Mouse (Mus musculus) right cerebral cortex, postnatal 36 days (tissue): ENCODE results near the gene Cd3e.

Experiments used
- DNase-seq, 2 experiments: peaks; one replicate each; pipeline ENCODE4 v3.0.0; 2022; ENCODE audit warnings: low spot score in 2 of 2, mixed read lengths in 1 of 2

The Cd3e gene

DNA sequence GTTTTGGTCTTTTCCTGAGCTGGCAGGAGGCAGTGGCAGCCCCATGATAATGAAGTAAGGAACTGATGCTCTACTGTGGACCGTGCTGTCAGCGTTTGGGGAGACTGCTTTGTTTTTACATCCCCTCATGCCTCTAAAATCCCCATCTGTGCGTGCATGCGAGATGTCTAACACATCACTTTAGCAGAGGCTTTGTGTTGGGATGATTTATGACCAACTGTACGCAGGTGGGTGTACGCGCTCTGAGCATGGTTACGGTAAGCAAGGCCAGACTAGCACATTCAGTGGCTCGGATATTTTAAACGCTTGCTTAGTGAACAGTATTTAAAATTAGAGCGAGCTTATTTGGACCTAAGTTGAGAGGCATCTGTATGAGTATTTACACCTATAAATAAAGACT lies 8.6 kb upstream of the Cd3e start:
- peak in 1 of 2 experiments; percentile 18 for DNase-seq

DNA sequence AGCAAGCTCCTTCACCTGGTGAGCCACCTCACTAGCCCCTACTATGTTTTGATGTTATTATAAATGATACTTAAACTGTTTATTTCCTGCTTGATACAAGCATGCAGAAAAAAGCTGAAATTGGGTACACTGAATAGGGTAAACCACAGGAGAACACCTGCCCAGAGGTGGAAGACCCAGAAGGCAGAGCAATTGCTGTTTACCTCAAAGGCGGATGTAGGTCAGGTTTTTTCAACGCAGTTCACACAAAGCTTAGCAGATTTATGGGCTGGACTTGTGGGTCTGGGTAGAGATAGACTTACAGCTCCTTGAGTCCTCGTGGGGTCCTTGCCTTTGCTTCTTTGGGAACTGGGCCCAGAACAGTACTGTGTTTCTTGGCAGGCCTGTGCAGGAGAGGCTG lies 6.4 kb upstream of the Cd3e start:
- no peak for DNase-seq

DNA sequence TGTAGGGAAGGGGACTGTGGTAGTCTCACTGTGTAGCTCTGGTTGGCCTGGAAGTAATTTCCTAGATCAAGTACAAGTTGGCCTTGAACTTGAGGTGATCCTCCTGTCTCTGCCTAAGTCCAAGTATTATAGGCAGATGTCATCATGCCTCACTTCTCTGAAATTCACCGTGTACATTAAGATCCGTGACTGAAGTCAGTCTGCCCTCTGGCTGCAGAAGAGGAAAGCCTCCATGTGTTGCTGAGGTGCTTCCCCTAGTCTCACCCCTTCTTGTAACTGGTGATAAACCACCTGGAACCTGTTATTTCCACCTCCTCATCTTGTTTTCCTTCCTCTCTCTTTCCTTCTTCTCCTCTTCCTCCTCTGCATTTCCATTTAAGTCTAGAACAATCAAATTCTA lies 5.5 kb upstream of the Cd3e start:
- DNase-seq, result no peak

DNA sequence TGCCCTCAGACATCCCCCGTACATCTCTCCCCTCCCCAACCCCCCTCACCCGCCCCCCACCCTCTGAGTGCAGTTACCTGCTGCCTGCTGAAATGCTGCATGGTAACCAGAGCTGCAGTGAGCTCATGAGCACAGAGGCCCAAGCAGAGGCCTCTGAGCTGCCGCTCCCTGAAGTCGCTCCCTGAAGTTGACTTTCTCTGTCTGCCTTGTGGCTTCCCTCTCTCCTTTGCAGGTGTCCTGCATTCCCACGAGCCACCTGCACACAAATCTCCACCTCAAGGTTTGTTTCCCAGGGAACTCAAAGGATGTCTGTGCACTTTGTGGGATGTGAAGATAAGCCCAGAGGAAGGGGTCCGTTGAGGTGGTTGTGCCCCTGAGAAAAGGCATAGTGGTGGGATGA lies 1.9 kb upstream of the Cd3e start:
- no peak for DNase-seq

DNA sequence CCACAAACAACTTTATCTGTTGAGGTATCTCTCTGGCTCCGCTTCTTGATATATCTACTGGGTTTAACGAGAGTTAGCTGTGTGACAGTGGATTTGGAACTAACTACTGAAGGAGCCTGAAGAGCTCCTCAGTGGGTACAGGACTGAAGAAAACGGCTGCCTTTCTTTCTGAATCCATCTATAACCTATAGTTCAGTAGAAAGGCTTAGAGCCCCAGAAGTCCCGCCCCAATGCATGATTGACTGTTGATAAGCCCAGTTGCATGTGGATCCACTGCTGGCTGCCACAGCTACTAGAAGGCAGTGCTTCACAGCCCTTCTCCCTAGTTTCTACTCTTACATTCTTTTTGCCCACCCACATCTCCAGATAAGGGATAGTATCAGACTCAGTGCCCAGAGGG lies 1.0 kb upstream of the Cd3e start:
- DNase-seq, result no peak

DNA sequence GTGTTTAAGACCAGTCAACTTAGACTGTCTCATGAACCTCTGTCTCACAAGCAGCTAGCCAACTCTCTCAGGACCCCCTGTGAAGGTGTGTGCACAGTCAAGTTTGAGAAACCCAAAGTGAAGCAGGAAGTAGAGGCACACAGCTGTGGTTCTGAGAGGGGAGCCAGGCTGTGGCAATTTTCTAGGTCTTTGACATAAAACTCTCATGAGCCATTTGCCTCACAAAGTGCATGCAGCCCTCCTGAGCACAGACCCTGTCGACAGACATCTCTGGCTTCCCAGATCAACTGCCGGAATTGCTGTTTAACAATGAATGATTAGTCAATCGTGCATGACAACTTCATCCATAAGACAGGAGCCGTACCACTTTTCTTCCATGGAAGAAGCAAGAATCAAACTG lies 1.1 kb downstream of the Cd3e start:
- no peak for DNase-seq

DNA sequence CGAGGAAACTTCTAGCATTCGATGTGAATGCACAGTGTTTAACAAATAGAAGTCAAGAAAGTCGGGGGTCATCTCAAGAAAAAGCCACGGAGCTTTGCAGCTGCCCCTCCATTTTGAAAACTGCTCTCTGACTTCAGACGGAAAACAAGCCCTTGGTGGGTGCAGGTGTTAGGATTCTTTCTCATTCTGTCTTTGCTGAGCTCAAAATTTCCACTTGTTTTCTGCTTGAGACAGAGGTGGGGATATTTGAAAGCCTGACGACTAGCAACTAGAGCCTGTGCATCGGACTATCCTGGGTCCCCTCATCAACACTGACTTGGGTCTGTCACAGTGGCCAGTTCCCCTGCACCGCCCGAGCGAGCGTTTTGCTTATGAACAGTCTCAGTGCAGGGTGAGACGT lies 2.0 kb downstream of the Cd3e start:
- DNase-seq, result no peak

DNA sequence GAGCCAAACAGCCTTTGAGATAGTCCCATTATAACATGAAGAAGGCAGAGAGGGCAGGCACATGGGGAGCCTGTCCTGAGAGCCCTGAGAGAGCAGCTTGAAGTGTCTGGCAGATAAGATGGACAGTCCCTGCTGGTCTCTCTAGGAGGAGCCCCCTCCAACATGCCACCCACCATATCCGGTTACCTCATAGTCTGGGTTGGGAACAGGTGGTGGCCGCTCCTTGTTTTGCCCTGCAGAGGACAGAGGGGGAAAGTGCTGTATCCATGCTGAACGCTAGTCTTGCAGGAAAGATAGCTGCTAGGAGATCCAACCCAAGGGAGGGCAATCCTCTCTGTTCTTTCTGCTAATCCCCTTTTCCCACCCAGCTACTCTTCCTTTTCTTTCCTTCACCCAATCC lies 9.2 kb downstream of the Cd3e start:
- no peak for DNase-seq

DNA sequence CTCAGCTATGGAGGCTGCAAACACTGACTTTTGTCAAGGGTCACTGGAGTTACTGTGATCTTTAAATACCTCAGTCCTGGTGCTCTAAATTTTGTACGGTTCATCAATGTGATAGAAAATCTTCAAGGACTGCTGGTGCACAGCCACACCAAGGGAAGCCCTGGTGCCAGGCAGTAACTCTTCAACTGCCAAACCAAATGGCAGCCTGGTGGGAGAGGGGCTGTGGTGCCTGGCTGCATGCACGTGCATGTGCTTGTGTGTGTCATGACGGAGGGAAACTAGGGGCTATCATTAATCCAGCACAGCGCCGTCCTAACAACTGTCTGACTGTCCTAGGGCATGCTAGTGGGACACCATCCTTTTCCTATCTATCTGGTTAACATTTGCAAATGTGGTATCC lies 9.7 kb downstream of the Cd3e start:
- no peak for DNase-seq

DNA sequence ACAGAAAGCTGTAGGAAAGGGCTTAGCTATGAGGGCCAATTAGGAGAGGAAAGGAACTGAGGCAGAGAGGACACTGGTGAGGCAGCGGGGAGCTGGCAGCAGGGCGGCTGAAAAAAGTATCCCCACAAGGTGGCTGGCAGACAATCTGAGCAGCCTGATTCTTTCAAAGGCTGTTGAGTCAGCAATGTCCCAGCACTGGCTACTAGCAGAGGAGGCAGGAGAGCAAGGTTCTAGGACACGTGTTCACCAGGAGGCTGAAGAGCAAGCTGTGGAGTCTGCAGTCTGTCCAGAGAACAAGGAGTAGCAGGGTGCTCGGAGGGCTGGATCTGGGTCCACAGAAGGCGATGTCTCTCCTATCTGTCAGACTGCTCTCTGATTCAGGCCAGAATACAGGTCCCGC lies 10.3 kb downstream of the Cd3e start:
- peak in 1 of 2 experiments; percentile 12 for DNase-seq

DNA sequence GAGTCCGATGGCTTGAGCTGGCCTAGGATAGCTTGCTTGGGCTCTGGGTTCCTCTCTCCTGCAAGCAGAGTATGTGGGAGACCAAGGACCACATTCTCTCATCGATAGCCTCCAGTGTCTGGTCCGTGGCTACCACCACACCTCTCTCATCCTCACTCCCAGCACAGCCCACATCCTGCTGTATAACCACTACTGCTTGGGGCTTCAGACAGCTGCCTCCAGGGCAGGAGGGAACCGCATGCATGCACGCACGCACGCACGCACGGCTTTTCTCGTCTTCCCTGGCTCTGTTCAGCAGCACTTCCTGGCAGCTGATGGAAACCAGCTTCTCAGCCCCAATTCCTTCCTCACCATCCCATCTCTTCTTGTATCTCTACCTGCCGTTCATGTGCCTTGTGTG lies 11.3 kb downstream of the Cd3e start:
- no peak for DNase-seq

DNA sequence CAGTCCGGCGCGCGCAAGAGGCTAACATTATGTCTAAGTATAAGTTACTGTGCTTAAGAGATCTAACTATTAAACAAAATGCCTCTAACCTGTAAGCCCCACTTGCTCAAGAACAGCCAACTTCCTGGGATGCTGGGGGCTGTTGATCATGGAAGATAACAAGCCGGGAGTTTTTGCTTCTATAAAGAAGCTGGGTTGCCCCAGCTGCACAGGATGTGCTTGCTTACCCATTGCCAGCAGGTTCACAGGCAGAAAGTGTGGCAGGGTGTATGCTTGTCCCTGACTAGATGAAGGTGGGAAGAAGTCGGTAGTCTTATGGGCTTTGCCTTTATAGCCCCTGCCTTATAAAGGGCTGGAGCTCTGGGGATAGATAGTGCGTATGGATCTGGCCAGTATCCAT lies 12.8 kb downstream of the Cd3e start:
- no peak for DNase-seq

DNA sequence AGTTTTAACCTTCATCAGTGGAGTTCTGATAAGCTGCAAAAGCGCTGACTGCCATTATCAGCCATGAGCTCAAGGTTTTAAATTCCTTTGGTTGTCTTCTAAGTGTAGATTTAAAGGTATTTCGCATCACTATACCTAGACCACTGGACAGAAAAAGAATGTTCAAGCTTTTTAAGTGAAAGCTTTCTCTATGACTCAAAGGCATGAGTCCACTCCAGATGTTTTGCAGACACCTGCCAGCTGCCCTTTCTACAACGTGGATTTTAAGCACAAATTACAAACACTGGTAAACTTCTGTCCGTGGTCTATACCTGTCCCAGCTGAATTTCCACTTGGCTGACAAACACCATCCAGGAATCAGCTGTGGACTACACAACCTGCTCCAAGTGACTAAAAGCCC lies 14.5 kb downstream of the Cd3e start:
- no peak for DNase-seq

DNA sequence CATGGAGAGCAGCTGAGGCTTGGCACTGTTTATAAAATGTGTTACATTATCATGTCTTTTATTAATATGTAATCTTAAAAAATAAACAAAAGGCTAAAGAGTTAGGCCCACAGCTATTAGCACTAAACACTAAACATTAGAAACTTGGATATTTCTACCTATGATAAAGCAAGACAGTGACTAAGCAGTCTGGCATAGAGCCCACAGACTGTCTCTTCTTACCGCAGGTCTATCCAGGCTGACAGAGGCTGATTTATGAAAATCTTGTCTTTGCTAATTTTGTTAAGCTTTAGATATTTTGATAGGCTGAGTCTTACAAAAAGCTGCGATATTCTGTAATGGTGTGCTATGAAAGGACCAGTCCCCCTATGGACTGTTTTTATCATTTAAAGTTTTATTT lies 16.2 kb downstream of the Cd3e start:
- DNase-seq, result no peak

DNA sequence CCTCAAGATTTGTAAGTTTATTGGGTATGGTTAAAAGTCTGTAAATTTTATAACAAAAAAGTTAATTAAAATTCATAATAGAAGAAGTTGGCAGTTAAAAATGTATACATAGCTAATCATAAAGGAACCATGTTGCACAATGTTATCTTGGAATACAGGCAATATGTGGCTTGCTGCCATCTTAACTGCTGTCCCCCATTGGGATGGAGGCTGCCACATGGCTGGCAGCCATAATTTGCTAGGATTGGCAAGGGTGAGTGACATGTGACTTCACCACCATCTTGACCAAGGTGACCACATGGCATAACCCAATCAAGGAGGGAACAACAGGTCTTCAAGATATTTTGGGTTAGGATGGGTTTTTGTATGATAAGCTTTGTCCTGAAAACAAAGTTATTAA lies 17.2 kb downstream of the Cd3e start:
- DNase-seq, result no peak

DNA sequence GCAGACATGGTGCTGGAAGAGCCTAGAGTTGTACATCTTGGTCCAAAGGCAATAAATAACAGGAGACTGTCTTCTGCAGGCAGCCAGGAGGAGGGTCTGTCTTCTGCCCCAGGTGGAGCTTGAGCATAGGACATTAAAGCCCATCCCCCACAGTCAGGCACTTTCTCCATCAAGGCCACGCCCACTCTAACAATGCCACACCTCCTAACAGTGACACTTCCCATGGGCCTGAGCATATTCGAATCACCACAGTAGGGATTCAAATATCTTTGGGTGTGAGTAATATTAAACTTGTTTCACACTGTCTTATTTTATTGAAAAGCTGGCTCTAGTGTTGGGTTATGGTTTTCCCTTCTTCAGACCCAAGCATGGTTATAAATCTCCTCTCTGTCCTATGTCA lies 17.6 kb downstream of the Cd3e start:
- DNase-seq, result no peak

DNA sequence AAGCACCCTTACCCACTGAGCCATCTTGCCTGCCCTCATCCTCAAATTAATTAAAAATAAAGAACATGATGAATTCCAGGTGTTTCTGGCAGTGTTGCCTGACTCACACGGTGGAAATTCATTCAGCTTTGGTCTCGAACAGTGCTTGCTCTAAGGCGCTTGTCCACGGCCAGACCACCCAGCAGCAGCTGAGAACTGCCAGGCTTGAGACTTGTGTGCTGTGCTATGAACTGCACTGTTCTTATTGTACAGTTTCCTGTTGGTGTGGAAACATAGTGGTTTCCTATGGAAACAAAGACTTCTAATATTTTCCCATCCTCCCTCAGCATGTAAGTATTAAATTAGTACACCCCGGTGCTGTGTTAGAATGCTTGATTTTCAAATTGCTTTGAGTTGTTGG lies 22.5 kb downstream of the Cd3e start:
- no peak for DNase-seq

DNA sequence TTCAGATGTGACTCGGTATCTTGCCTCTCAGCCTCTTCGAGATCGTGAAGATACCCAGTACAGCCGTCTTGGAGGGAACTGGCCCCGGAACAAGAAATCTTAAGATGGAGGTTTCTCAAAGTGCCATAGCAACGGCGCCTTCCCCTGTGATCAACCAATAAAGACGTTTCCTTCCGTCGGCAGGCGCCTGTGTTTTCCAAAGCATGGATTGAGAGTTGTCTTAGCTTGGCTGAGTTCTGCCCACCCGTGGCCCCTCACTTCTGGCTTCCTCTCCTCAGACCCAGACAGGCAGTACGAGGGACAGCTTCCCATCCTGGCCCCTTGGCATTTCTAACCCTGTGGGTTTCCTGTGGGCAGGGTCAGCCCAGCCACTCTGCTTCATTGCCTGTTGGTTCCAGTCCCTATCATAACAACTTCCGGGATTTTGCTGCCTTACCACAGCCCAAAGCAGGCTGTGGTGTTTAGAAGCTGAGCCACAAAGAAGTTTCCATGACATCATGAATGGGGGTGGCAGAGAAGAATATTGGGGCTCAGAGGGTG lies 23.1 kb downstream of the Cd3e start:
- DNase-seq, result no peak

DNA sequence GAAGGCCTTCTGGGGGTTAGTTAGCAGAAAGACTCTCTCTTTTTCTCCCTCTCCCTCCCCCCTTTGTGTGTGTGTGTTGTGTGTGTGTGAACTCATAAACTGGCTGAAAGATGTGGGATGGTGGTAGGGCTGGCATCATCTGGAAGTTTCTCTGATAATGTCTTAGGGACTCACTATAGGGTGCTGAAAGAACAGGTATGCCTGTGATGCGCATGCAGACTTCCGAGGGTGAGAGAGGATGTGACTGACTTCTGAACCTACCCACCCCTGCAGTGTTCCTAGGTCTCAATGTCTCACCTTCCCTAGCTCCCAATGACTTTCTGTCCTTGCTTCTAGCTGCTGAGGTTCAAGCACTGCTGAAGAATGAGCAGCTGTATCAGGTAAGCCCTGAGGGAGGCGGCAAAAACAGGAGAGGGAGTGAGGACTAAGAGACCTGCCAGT lies 23.7 kb downstream of the Cd3e start:
- no peak for DNase-seq

DNA sequence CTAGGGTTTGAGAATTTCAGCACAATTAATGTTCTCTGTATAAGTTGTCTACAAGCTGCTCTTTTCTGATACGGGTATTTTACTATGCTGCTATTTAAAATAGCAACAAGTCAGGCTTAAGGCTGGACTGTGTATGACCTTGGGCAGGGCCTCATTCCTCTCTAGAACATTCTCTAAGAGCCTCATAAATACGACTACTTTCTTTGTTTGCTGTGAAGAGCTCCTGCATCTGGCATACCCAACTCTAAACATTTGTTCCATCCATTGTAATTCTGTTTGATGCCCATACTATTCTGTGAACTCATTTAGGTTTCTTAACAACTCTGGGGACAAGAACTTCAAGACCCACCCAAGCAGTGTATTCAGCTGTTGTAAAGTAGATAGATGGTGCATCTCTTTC lies 26.4 kb downstream of the Cd3e start:
- DNase-seq, result no peak

DNA sequence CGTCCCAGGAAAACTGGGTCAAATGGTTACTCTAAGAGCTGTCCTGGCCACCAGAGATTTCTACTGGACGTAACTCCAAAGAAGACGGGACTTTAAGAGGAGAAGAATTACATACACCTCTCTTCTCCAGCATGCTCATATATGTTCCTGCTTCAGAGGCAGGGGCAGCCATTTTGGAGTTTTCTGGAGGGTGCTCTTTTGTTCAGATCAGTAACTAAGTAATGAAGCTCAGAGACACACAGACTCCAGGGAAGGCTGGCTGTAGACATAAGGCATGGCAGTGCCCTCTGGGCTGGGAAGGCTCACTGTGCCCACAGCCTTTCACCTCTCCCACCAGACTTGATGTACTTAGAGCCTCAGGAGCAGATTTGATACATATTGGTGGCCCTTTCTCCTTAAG lies 26.9 kb downstream of the Cd3e start:
- no peak for DNase-seq

DNA sequence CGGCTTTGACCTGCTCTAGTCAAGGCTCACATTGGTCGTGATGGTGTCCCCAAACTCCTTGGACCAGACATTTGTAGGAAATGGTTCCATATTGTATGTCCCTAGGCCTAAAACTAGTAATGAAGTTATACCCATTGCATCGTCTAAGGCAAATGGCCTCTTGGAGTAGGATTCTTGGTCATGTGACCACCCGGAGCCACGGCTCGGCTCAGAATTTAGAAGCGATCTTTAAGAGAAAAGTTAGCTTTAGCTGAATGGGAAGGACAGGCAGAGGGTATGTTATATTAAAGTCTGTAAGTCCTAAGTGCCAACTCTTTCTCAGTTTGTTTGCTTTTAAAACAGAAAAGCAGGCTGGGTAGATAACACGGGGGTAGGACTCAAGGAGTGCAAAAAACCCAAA lies 27.3 kb downstream of the Cd3e start:
- DNase-seq, result no peak

DNA sequence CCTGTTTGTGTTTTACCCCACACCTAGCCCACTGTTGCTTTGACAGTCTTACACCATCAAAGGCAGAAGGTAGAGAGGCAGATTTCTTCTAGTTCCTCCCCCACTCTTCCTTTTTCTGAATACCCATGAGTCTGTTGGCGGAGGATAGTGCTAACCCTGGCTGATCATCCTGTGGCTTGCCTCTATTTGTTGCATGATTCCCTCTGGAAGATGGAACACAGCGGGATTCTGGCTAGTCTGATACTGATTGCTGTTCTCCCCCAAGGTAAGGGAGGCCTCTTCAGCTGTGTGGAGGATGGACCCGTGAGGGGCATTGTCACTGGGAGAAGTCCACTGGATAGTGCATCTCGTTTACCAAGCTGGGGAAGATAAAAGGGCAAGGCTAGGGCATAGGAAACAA lies 27.8 kb downstream of the Cd3e start, which contains the start of gene Cd3d:
Gene Cd3d, plus strand, starts transcription at position 111 of the 400 bp plus-strand sequence.
- DNase-seq, result no peak

DNA sequence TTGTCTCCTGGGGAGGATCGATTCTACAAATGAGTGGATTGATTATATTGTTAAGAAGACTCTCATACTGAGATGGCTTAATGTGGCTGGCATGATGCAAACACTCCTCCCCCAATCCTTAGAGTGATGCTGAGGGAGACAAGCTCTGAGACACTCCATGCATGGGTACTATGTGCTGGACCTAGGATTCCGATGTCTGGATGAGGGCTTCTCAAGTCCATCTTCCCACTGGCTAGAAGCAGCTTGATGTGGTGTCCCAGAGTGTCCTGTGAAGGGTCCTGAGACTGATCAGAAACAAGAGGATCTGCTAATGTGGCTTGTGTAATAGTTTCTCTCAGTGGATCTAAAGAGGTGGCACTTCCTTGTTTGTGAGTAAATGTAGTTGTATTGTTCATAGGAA lies 28.3 kb downstream of the Cd3e start:
- DNase-seq, result no peak

DNA sequence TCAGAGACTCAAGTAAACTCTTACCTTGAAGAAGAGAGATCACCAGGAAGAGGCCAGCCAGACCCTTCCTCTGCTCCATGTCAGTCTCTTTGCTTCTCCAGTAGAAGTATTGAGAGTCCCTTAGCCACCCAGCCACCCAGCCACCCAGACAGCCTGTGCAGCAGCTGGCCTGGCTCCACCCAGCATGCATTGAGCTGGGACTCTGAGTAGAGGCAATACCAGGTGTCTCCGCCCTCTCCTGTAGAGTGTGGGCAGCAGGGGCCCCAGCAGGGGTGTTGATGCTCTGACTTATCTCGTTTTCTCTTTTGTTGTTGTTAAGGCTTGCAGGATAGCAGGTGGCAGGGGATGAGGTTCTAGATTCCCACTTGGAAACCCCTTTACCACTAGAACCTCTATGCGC lies 29.2 kb downstream of the Cd3e start, which contains the start of gene Cd3g:
Gene Cd3g, minus strand, starts transcription at position 190 of the 400 bp plus-strand sequence.
- no peak for DNase-seq
